Comparison of ENCODE assay signal across 23 mouse cellular contexts in genomic region chr7:101443093-101443492, GRCm38 (mm10). TPM values are rescaled to one million over a fixed set of nuclear protein-coding genes. Genes with fewer than 3 reads are reported as not detected.
A peak's percentile ranks its signal among the peaks of the same experiment; 100 is the strongest.
DNase-seq lines count a peak whose midpoint lies in the region; ATAC-seq lines count a peak whose summit lies in the region.
"Had no signal": no experiment of that assay in that cellular context is flagged by ENCODE, and none has a peak within 500 bp of the region (broad histone marks: within the 10 kb centered on the region; RNA-seq: fewer than 3 reads in every experiment).

No protein-coding gene starts in this region.

- no peak overlapping the region for H3K9ac ChIP-seq in forebrain, embryonic 12.5 days
- H3K9ac ChIP-seq in forebrain, embryonic 11.5 days (ENCODE audit: low read length): no peak overlapping the region
- H3K9ac ChIP-seq in hindbrain, embryonic 11.5 days (ENCODE audit: low read depth, low read length): no peak overlapping the region
- H3K9ac ChIP-seq in midbrain, embryonic 13.5 days (replicated peaks): no peak overlapping the region
- H3K9ac ChIP-seq in midbrain, embryonic 11.5 days (ENCODE audit: low read length): no peak overlapping the region
- H3K9ac ChIP-seq in midbrain, embryonic 15.5 days: no peak overlapping the region
- H3K9ac ChIP-seq: heart, embryonic 15.5 days had no signal

- H3K27me3 ChIP-seq in forebrain, embryonic 12.5 days: 0 out of 2 replicates have a peak, but pooled peaks cover 5% of the 10 kb centered on the region
- no peaks in the 10 kb centered on the region for H3K27me3 ChIP-seq in forebrain, embryonic 11.5 days (ENCODE audit: control insufficient read depth, insufficient read depth, low read length)
- no peaks in the 10 kb centered on the region for H3K27me3 ChIP-seq in hindbrain, embryonic 10.5 days (ENCODE audit: insufficient read depth, poor library complexity, severe bottlenecking)
- no peaks in the 10 kb centered on the region for H3K27me3 ChIP-seq in hindbrain, embryonic 11.5 days (ENCODE audit: control insufficient read depth, insufficient read depth, low read length)
- no peaks in the 10 kb centered on the region for H3K27me3 ChIP-seq in midbrain, embryonic 13.5 days
- H3K27me3 ChIP-seq in midbrain, embryonic 11.5 days (ENCODE audit: control insufficient read depth, insufficient read depth, low read length): no peaks in the 10 kb centered on the region
- no peaks in the 10 kb centered on the region for H3K27me3 ChIP-seq in midbrain, embryonic 15.5 days (replicated peaks)
- H3K27me3 ChIP-seq in embryonic facial prominence, embryonic 10.5 days (replicated peaks; ENCODE audit: low read depth, poor library complexity, severe bottlenecking): no peaks in the 10 kb centered on the region

- no peak overlapping the region for H3K4me2 ChIP-seq in forebrain, embryonic 12.5 days
- no peak overlapping the region for H3K4me2 ChIP-seq in forebrain, embryonic 11.5 days (ENCODE audit: low read depth, low read length, severe bottlenecking)
- no peak overlapping the region for H3K4me2 ChIP-seq in hindbrain, embryonic 11.5 days (replicated peaks; ENCODE audit: low read depth, low read length)
- no peak overlapping the region for H3K4me2 ChIP-seq in midbrain, embryonic 13.5 days (replicated peaks)
- H3K4me2 ChIP-seq in midbrain, embryonic 11.5 days: no peak overlapping the region
- no peak overlapping the region for H3K4me2 ChIP-seq in midbrain, embryonic 15.5 days
- H3K4me2 ChIP-seq: heart, embryonic 11.5 days; heart, embryonic 15.5 days had no signal

- 0 out of 2 replicates have a peak, but pooled peaks cover 10% of the 10 kb centered on the region for H3K4me1 ChIP-seq in forebrain, embryonic 12.5 days
- H3K4me1 ChIP-seq in forebrain, embryonic 11.5 days (replicated peaks; ENCODE audit: control insufficient read depth, insufficient read depth, low read length): 0 out of 2 replicates have a peak, but pooled peaks cover 2% of the 10 kb centered on the region
- H3K4me1 ChIP-seq in hindbrain, embryonic 10.5 days (replicated peaks): peaks cover 26% of the 10 kb centered on the region; the same call in 1 of the 2 replicates
- H3K4me1 ChIP-seq in hindbrain, embryonic 11.5 days (replicated peaks; ENCODE audit: control insufficient read depth, insufficient read depth, low read length): no peaks in the 10 kb centered on the region
- H3K4me1 ChIP-seq in midbrain, embryonic 13.5 days (replicated peaks): peaks cover 15% of the 10 kb centered on the region; the same call in 1 of the 2 replicates
- H3K4me1 ChIP-seq in midbrain, embryonic 11.5 days (ENCODE audit: control insufficient read depth, insufficient read depth, low read length): no peaks in the 10 kb centered on the region
- H3K4me1 ChIP-seq in midbrain, embryonic 15.5 days: peaks cover 7% of the 10 kb centered on the region
- H3K4me1 ChIP-seq in embryonic facial prominence, embryonic 10.5 days: peaks cover 5% of the 10 kb centered on the region; the same call in 1 of the 2 replicates
- H3K4me1 ChIP-seq: heart, embryonic 15.5 days had no signal

- H3K36me3 ChIP-seq in forebrain, embryonic 12.5 days (replicated peaks): no peaks in the 10 kb centered on the region
- H3K36me3 ChIP-seq in forebrain, embryonic 11.5 days (ENCODE audit: control insufficient read depth, insufficient read depth, low read length): no peaks in the 10 kb centered on the region
- no peaks in the 10 kb centered on the region for H3K36me3 ChIP-seq in hindbrain, embryonic 10.5 days
- no peaks in the 10 kb centered on the region for H3K36me3 ChIP-seq in hindbrain, embryonic 11.5 days (ENCODE audit: control insufficient read depth, insufficient read depth, low read length)
- no peaks in the 10 kb centered on the region for H3K36me3 ChIP-seq in midbrain, embryonic 13.5 days
- no peaks in the 10 kb centered on the region for H3K36me3 ChIP-seq in midbrain, embryonic 11.5 days (ENCODE audit: control insufficient read depth, insufficient read depth, low read length)
- H3K36me3 ChIP-seq in midbrain, embryonic 15.5 days (replicated peaks): no peaks in the 10 kb centered on the region
- H3K36me3 ChIP-seq in embryonic facial prominence, embryonic 10.5 days (replicated peaks): no peaks in the 10 kb centered on the region
- H3K36me3 ChIP-seq: G1E; heart, embryonic 15.5 days had no signal

- peak overlapping the region; percentile 25; the same call in 1 of the 2 replicates for H3K27ac ChIP-seq in forebrain, embryonic 12.5 days
- H3K27ac ChIP-seq in forebrain, embryonic 11.5 days (ENCODE audit: low read depth, low read length): no peak overlapping the region
- peak overlapping the region; percentile 2; the same call in 1 of the 2 replicates for H3K27ac ChIP-seq in hindbrain, embryonic 10.5 days
- no peak overlapping the region for H3K27ac ChIP-seq in hindbrain, embryonic 11.5 days (ENCODE audit: low read depth, low read length)
- H3K27ac ChIP-seq in midbrain, embryonic 13.5 days: no peak overlapping the region
- no peak overlapping the region for H3K27ac ChIP-seq in midbrain, embryonic 11.5 days (ENCODE audit: low read depth, low read length)
- H3K27ac ChIP-seq in midbrain, embryonic 15.5 days: peak overlapping the region; percentile 32; the same call in 1 of the 2 replicates
- no peak overlapping the region for H3K27ac ChIP-seq in embryonic facial prominence, embryonic 10.5 days (replicated peaks)
- H3K27ac ChIP-seq: heart, adult 2 months; heart, embryonic 15.5 days had no signal

- WGBS in forebrain, embryonic 12.5 days: 62% methylated on average over 10 of the region's 10 CpGs
- WGBS in forebrain, embryonic 11.5 days: 66% methylated on average over 10 of the region's 10 CpGs
- 68% methylated on average over 10 of the region's 10 CpGs for WGBS in hindbrain, embryonic 10.5 days
- WGBS in hindbrain, embryonic 11.5 days: 68% methylated on average over 10 of the region's 10 CpGs
- 62% methylated on average over 10 of the region's 10 CpGs for WGBS in midbrain, embryonic 13.5 days
- 64% methylated on average over 10 of the region's 10 CpGs for WGBS in midbrain, embryonic 11.5 days
- WGBS in midbrain, embryonic 15.5 days: 55% methylated on average over 10 of the region's 10 CpGs
- 64% methylated on average over 10 of the region's 10 CpGs for whole genome bisulfite sequencing in embryonic facial prominence, embryonic 10.5 days

- H3K9me3 ChIP-seq in forebrain, embryonic 12.5 days: no peaks in the 10 kb centered on the region
- H3K9me3 ChIP-seq in forebrain, embryonic 11.5 days (ENCODE audit: control insufficient read depth, low read length): no peaks in the 10 kb centered on the region
- H3K9me3 ChIP-seq in hindbrain, embryonic 10.5 days: no peaks in the 10 kb centered on the region
- H3K9me3 ChIP-seq in hindbrain, embryonic 11.5 days (ENCODE audit: control insufficient read depth, low read length): no peaks in the 10 kb centered on the region
- no peaks in the 10 kb centered on the region for H3K9me3 ChIP-seq in midbrain, embryonic 13.5 days
- H3K9me3 ChIP-seq in midbrain, embryonic 11.5 days (ENCODE audit: control insufficient read depth, low read length): no peaks in the 10 kb centered on the region
- H3K9me3 ChIP-seq in midbrain, embryonic 15.5 days: no peaks in the 10 kb centered on the region
- no peaks in the 10 kb centered on the region for H3K9me3 ChIP-seq in embryonic facial prominence, embryonic 10.5 days
- H3K9me3 ChIP-seq: G1E; heart, embryonic 15.5 days had no signal

- no peak for DNase-seq in forebrain, embryonic 11.5 days (ENCODE audit: low spot score)
- no peak for DNase-seq in hindbrain, embryonic 10.5 days (ENCODE audit: low spot score)
- DNase-seq in hindbrain, embryonic 11.5 days (ENCODE audit: low spot score): no peak
- no peak for DNase-seq in midbrain, embryonic 11.5 days (ENCODE audit: low spot score, missing footprints)
- no peak for DNase-seq in embryonic facial prominence, embryonic 10.5 days (ENCODE audit: low spot score)
- DNase-seq: adrenal gland, postnatal 14 days; B cell, adult 2 months; cerebellum, adult 18-20 months; cerebellum, adult 9-11 months; cerebellum, postnatal 36 days; gastrocnemius, postnatal 14 days; heart, adult 2 months; heart, postnatal 14 days; kidney, adult 11 months had no signal

- no peak overlapping the region for H3K4me3 ChIP-seq in forebrain, embryonic 12.5 days (replicated peaks)
- no peak overlapping the region for H3K4me3 ChIP-seq in forebrain, embryonic 11.5 days (ENCODE audit: low read depth, low read length)
- H3K4me3 ChIP-seq in hindbrain, embryonic 10.5 days: no peak overlapping the region
- no peak overlapping the region for H3K4me3 ChIP-seq in hindbrain, embryonic 11.5 days (ENCODE audit: low read depth, low read length)
- no peak overlapping the region for H3K4me3 ChIP-seq in midbrain, embryonic 13.5 days (replicated peaks)
- H3K4me3 ChIP-seq in midbrain, embryonic 11.5 days (ENCODE audit: low read depth, low read length): no peak overlapping the region
- no peak overlapping the region for H3K4me3 ChIP-seq in midbrain, embryonic 15.5 days
- H3K4me3 ChIP-seq in embryonic facial prominence, embryonic 10.5 days: no peak overlapping the region
- H3K4me3 ChIP-seq: heart, adult 2 months; heart, embryonic 15.5 days had no signal

- no peak; the same call in 1 of the 2 replicates for ATAC-seq in forebrain, embryonic 12.5 days (ENCODE audit: low FRiP score)
- ATAC-seq in forebrain, embryonic 11.5 days (replicated peaks; ENCODE audit: low FRiP score): no peak
- ATAC-seq in hindbrain, embryonic 11.5 days (ENCODE audit: low FRiP score): no peak
- ATAC-seq in midbrain, embryonic 13.5 days: peak; percentile 34; the same call in 1 of the 2 replicates
- no peak for ATAC-seq in midbrain, embryonic 11.5 days (ENCODE audit: low FRiP score)
- ATAC-seq in midbrain, embryonic 15.5 days (replicated peaks): peak; percentile 59
- ATAC-seq: CD4-positive, CD25-positive, alpha-beta regulatory T cell, adult 4 months had no signal

RNA-seq across cellular contexts. Expression of gene Pde2a, which starts 21.6 kb away (rescaled TPM):
- 23.1 and 25.7 TPM in 2 replicates for polyA plus RNA-seq in forebrain, embryonic 12.5 days (2016; fragmentation: Nextera tagmentation; extraction: Ambion mirVana)
- 18.6 and 22.7 TPM in 2 replicates for polyA plus RNA-seq in forebrain, embryonic 11.5 days (2014; fragmentation: Nextera tagmentation; extraction: Ambion mirVana)
- polyA plus RNA-seq in hindbrain, embryonic 10.5 days (2016; fragmentation: Nextera tagmentation; extraction: Ambion mirVana): 18.3 and 30.3 TPM in 2 replicates
- 14.4 and 17.8 TPM in 2 replicates for polyA plus RNA-seq in hindbrain, embryonic 11.5 days (2014; fragmentation: Nextera tagmentation; extraction: Ambion mirVana)
- 16.6 and 18.9 TPM in 2 replicates for polyA plus RNA-seq in midbrain, embryonic 13.5 days (2015; fragmentation: Nextera tagmentation; extraction: Ambion mirVana)
- polyA plus RNA-seq in midbrain, embryonic 11.5 days (2014; fragmentation: Nextera tagmentation; extraction: Ambion mirVana): 11.1 and 13.0 TPM in 2 replicates
- 31.4 and 32.2 TPM in 2 replicates for polyA plus RNA-seq in midbrain, embryonic 15.5 days (2015; fragmentation: Nextera tagmentation; extraction: Ambion mirVana)
- polyA plus RNA-seq in embryonic facial prominence, embryonic 10.5 days (2016; fragmentation: Nextera tagmentation; extraction: Ambion mirVana): 21.7 and 22.5 TPM in 2 replicates
- polyA plus RNA-seq: G1E had no signal

RNA-seq across cellular contexts. Expression of gene Gm45837, which starts 32.4 kb away (rescaled TPM):
- polyA plus RNA-seq in forebrain, embryonic 12.5 days (2016; fragmentation: Nextera tagmentation; extraction: Ambion mirVana): not detected in 2 replicates
- not detected in 2 replicates for polyA plus RNA-seq in forebrain, embryonic 11.5 days (2014; fragmentation: Nextera tagmentation; extraction: Ambion mirVana)
- 0.82 and 1.3 TPM in 2 replicates for polyA plus RNA-seq in hindbrain, embryonic 10.5 days (2016; fragmentation: Nextera tagmentation; extraction: Ambion mirVana)
- 0.99 TPM in 1 of 2 replicates, not detected in the other for polyA plus RNA-seq in hindbrain, embryonic 11.5 days (2014; fragmentation: Nextera tagmentation; extraction: Ambion mirVana)
- not detected in 2 replicates for polyA plus RNA-seq in midbrain, embryonic 13.5 days (2015; fragmentation: Nextera tagmentation; extraction: Ambion mirVana)
- not detected in 2 replicates for polyA plus RNA-seq in midbrain, embryonic 11.5 days (2014; fragmentation: Nextera tagmentation; extraction: Ambion mirVana)
- not detected in 2 replicates for polyA plus RNA-seq in midbrain, embryonic 15.5 days (2015; fragmentation: Nextera tagmentation; extraction: Ambion mirVana)
- polyA plus RNA-seq in embryonic facial prominence, embryonic 10.5 days (2016; fragmentation: Nextera tagmentation; extraction: Ambion mirVana): not detected in 2 replicates
- polyA plus RNA-seq: embryonic facial prominence, embryonic 14.5 days; gonadal fat pad, adult 2 months; heart, adult 2 months; heart, embryonic 11.5 days; heart, embryonic 15.5 days had no signal

Comparison
In these comparisons a context has a peak if more than half of its experiments do, and no peak if none do; other contexts are left out.
1. ATAC-seq: peak in midbrain, embryonic 13.5 days (single experiment) and midbrain, embryonic 15.5 days (single experiment); none in forebrain, embryonic 12.5 days (single experiment), forebrain, embryonic 11.5 days (single experiment), hindbrain, embryonic 11.5 days (single experiment) and midbrain, embryonic 11.5 days (single experiment).
2. H3K27ac ChIP-seq: peak in forebrain, embryonic 12.5 days (single experiment), hindbrain, embryonic 10.5 days (single experiment) and midbrain, embryonic 15.5 days (single experiment); none in forebrain, embryonic 11.5 days (single experiment), hindbrain, embryonic 11.5 days (single experiment), midbrain, embryonic 13.5 days (single experiment), midbrain, embryonic 11.5 days (single experiment) and embryonic facial prominence, embryonic 10.5 days (single experiment).